Mouse (Mus musculus) left cerebral cortex, adult 8-10 months (tissue): ENCODE data around the gene Eef1akmt4. TPM values are rescaled to one million over a fixed set of nuclear protein-coding genes. Genes with fewer than 3 reads are reported as not detected.
"Not testable (repeated sequence)": the region's sequence is repeated elsewhere in the genome, so short reads cannot be mapped to it uniquely, and the experiment has no call there.

Experiments
- DNase-seq, 2 experiments: peaks; one replicate each; pipeline ENCODE4 v3.0.0; 2022; ENCODE audit warnings: low spot score in 2 of 2
- microRNA-seq, 2 experiments: library from miRNA; unstranded; fragments of <30 nt; microRNA quantifications; one replicate each; pipeline ENCODE4 v1.2.0; 2022
- total RNA-seq, 4 experiments: library from RNA; stranded (reverse); gene quantifications; 2 replicates each; pipeline ENCODE4 v1.2.4; 2022

The Eef1akmt4 gene
- total RNA-seq, 4 experiments from 2014 or later = 1.1 to 2.3 (median 1.7) TPM

DNA sequence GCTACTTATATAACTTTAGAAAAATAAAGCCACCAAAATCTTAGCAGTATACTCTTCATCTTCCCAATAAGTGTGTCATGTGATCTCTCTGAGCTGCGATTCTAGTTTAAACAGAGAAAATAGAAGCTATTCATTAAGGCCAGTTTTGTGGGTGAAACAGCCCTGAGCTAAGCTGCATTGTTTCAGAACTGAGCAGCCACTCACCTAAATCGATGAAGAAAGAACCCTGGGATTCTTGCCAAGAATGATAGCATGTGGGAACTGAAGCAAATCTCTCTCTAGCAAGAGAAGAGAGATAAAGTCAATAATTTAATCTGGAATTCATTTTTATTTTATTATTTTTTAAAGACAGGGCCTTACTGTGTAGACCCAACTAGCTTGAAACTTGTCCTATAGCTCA, 11.8 kb downstream of the Eef1akmt4 start:
- no peak for DNase-seq

DNA sequence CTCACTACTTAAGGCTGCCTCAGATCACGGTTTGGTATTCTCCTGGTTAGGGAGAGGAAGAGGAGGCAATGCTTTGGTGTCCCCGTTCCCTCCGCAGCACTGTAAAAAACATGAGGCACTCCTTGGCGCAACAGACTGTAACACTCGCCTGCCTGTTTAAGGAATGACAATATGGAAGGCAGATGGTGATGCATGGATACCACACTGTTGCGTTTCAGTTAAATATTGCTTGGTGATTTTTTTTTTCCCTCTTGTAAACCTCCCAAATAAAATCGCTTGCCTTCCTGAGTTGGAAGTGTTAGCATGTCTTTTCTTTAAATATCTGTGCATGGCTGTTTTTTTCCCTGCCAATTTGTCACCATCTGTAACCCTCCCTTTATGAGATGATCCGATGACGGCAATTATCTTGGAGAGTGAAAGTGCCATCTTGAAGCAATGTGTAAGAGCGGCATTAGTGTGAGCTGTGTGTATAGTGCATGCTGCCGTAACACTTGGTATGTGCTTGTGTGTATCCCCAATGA, 17.5 kb downstream of the Eef1akmt4 start:
- peak in 1 of 2 experiments; percentile 63 for DNase-seq

DNA sequence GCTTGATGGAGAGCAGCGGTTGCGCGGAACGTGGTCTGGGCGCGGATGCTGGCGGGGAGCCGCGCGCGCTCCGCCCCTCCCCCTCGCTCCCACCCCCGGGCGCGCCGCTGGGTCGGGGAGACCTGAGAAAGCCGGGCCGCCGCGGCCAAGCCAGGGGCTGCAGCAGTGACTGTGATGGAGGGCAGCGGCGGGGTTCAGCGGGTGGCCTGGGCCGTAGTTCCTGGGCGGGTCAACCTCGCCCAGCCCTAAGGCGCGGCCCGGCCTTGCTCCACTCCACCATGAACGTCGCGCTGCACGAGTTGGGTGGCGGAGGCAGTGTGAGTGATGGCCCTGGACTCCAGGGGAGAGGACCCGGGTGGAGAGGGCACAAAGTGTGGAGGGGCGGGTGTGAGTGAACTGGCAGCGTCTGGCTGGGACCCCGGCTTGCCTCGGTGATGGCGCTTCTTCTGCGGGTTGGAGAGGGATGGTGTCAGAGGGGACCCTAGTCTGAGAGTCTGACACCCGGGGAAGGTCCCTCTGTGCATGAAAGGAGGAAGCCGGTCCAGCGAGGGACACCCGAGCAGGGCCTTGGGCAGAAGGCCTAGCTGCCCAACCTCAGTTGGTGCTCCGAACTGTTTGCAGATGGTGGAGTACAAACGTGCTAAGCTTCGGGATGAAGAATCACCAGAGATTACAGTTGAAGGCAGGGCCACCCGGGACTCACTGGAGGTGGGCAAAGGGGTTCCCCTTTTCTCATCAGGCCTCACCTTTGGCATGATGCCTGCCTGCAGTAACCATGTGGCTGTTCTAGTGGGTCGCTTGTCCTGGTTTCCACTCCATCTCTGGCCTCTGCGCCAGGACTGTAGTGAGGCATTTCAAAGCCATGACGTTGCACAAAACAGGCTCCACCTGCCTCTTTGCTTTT, 18.6 kb downstream of the Eef1akmt4 start, which contains the start of gene Ece2:
Ece2 (plus strand) TSS at position 98 of the 904 bp plus-strand sequence.
- no peak for DNase-seq

DNA sequence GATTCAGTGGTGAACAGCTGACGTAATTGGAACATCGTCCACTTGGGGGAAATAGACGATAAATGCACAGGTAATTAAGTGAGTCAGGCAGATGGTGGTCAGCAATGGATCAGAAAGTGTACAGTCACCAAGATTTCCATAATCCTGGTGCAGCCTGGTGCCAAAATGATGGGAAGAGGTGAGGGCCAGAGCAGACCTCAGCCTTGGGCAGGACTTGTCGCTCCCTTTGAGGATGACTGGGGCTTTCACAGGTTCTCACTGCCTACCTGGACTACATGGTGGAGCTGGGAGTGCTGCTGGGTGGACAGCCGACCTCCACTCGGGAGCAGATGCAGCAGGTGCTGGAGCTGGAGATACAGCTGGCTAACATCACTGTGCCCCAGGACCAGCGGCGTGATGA, 26.0 kb downstream of the Eef1akmt4 start:
- DNase-seq = no peak

DNA sequence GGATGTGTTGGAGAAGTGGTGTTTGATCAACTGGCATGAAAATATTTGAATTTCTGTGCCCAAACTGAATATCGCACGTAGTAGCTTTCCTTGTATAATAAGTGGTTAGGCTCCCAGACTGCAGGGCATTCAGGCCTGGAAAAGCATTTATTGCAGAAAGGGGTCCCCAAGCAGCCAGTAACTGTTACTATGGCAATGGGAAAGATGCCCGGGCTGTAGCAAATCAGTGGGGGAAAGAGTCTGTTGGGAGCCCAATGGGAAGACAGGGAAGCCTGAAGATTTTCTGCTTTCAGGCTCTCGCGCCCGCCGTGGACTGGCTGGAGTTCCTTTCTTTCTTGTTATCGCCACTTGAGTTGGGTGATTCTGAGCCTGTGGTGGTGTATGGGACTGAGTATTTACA, 27.0 kb downstream of the Eef1akmt4 start:
- DNase-seq = no peak

DNA sequence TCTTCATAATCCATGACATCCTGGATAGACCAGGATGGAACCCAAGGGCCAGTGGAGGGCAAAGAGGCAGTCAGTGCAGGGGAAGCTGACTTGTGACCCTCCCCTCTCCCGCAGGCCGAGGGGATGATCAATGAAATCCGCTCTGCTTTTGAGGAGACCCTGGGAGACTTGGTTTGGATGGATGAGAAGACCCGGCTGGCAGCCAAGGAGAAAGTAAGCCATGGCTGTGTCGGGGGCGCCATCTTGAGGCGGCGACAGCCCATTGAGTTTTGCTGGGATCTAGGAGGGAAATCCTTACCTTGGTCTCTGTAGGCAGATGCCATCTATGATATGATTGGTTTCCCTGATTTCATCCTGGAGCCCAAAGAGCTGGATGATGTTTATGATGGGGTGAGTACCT, 30.8 kb downstream of the Eef1akmt4 start:
- DNase-seq = peak; percentile 46 to 74

DNA sequence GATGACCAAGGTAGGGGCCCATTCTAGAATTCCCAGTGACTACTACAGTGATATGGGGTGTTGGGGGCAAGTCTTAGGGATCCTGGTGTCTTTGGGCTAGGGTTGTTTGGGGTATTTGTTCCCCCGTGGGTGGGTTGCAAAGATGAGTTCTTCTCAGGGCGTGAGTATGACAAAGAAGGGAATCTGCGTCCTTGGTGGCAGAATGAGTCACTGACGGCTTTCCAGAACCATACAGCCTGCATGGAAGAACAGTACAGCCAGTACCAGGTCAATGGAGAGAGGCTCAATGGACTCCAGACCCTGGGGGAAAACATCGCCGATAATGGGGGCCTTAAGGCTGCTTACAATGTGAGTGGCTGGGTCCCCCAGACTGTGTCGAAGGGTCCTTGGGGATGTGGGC, 32.5 kb downstream of the Eef1akmt4 start:
- no peak for DNase-seq

DNA sequence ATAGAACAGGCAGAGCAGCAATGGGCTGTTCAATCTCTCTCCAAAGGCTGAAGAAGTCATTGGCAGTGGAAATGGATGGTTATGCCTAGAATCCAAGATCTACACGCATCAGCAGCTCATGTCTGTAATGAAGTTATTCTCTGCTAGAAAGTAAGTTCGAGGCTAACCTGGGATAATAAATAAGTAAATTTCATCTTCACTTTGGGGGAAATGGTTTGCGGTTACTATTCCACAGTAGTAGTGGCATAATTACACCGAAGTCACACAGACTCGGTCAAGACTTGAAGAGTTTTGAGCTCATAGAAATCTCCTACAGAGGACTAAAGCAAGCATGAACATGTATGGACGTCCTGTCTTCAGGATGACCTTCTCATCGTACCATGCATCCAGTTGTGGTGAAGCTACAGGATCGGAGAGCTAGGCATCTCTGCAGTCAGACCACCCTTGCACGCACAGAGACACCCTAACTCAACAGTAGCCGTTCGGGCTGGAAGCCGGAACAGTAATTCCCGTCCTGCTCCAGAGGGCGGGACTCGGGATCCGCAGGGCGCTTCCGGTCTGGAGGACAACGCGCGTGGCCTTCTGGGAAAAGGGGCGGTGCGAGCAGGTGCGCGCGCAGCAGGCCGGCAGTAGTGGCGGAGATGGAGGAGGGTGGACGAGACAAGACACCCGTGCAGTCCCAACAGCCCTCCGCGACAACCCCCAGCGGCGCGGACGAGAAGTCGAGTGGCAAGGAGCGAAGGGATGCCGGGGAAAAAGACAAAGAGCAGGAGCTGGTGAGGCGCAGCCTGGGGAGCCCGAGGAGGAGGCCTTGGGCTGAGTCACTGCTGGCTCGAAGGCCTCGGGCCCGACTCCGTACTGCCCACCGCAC, 39.9 kb downstream of the Eef1akmt4 start, which contains the start of gene Psmd2:
Psmd2 (plus strand) TSS at position 577 of the 871 bp plus-strand sequence.
- peak; percentile 91 to 96 for DNase-seq

DNA sequence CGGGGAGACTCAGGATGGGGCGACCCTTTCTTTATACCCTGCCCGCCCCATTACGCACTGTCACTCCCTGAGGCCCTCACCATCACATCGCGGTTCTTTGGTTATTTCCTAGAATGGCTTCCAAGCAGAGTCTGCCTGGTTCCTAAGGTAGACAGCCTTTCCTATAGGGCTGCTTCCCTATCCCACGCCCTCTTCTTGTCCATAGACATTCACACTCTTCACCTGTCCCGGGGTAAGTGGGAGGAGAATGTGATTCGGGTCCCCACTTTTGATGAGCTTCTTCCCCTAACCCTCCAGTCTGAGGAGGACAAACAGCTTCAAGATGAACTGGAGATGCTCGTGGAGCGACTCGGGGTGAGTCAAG, 40.5 kb downstream of the Eef1akmt4 start:
- DNase-seq = no peak

DNA sequence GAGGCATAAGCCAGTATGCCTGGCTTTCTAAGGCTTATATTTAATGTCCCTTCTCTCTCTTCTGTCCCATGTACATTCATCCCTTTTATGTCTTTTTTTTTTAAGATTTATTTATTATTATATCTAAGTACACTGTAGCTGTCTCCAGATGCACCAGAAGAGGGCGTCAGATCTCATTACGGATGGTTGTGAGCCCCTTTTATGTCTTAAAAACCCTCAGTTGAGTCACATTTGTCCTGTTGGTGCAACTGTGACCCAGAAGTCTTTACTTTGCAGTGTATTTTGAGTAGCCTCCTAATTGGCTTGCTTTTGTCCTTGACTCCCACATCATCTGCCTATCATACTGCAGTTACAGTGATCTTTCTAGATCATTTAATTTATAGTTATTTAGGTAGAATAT, 41.9 kb downstream of the Eef1akmt4 start:
- DNase-seq = no peak

DNA sequence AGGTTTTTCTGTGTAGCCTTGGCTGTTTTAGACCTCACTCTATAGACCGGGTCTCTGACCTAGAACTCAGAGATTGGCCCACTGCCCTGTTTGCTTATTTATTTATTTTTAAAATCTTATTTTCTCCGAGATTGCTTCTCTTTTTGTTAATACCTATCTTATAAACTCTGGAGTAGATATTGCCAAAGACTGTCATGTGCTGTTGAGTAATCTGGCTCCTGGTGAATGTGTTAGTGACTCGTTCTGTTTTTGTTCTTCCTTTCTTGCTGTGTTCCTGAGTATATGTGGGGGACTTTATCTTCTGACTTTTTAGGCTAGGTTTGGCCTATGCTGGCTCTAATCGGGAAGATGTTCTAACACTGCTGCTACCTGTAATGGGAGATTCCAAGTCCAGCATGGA, 46.3 kb downstream of the Eef1akmt4 start:
- DNase-seq = no peak

DNA sequence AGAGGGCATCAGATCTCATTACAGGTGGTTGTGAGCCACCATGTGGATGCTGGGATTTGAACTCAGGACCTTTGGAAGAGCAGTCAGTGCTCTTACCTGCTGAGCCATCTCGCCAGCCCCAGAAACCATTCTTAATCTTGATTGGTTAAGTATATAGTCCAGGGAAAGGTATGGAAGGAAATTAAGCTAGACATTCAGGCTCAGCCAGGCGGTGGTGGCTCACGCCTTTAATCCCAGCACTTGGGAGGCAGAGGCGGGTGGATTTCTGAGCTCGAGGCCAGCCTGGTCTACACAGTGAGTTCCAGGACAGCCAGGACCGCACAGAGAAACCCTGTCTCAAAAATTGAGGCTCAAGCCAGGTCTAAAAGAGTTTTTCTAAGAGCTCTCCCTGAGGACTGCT, 56.6 kb downstream of the Eef1akmt4 start, which contains the start of gene Eif4g1:
Eif4g1 (plus strand) TSS at position 301 of the 400 bp plus-strand sequence.
- DNase-seq = not testable (repeated sequence)

Small RNAs within 50 kb of the gene (microRNA-seq; reads per million reads assigned to microRNA genes)
- gene Mir1224 = 438 to 446 reads per million in 2 experiments

Other genes starting within 250 kb of the Eef1akmt4 start
- gene Abcc5, start 185.2 kb upstream of the Eef1akmt4 start, total RNA-seq = 100 to 1,000 TPM; 189 to 219 (median 203) TPM
- 10 to 100 TPM; 57.3 to 62.6 (median 59.3) TPM for gene Eif2b5, start 112.8 kb upstream of the Eef1akmt4 start, total RNA-seq
- 10 to 100 TPM; 50.6 to 55.9 (median 54.9) TPM for gene Dvl3, start 94.6 kb upstream of the Eef1akmt4 start, total RNA-seq
- gene Ap2m1, start 76.1 kb upstream of the Eef1akmt4 start, total RNA-seq = 100 to 1,000 TPM; 794 to 854 (median 817) TPM
- gene Abcf3, start 63.0 kb upstream of the Eef1akmt4 start, total RNA-seq = 100 to 1,000 TPM; 102 to 130 (median 119) TPM
- 10 to 100 TPM; 51.3 to 65.5 (median 57.9) TPM for gene Vwa5b2, start 22.1 kb upstream of the Eef1akmt4 start, total RNA-seq
- gene Gm49333, start within 50 bp of the Eef1akmt4 start, total RNA-seq = under 1 TPM in 2 of 4 experiments, not detected in 2; 0.42 to 0.73 TPM
- 10 to 100 TPM in 3 of 4 experiments, 1 to 10 TPM in 1; 8.1 to 15.5 (median 12.3) TPM for gene Alg3, start 142 bp downstream of the Eef1akmt4 start, total RNA-seq
- 100 to 1,000 TPM; 145 to 169 (median 150) TPM for gene Camk2n2, start 9.7 kb downstream of the Eef1akmt4 start, total RNA-seq
- gene Ece2, start 18.2 kb downstream of the Eef1akmt4 start, total RNA-seq = 10 to 100 TPM; 28.2 to 33.5 (median 30.5) TPM
- 100 to 1,000 TPM; 222 to 245 (median 230) TPM for gene Psmd2, start 40.1 kb downstream of the Eef1akmt4 start, total RNA-seq
- gene Eif4g1, start 56.7 kb downstream of the Eef1akmt4 start, total RNA-seq = 100 to 1,000 TPM; 253 to 267 (median 263) TPM
- 100 to 1,000 TPM; 271 to 291 (median 283) TPM for gene Fam131a, start 81.6 kb downstream of the Eef1akmt4 start, total RNA-seq
- 10 to 100 TPM; 19.6 to 26.6 (median 21.2) TPM for gene Polr2h, start 106.1 kb downstream of the Eef1akmt4 start, total RNA-seq
- 10 to 100 TPM; 63.2 to 75.5 (median 71.9) TPM for gene Clcn2, start 106.2 kb downstream of the Eef1akmt4 start, total RNA-seq
- 10 to 100 TPM; 26.7 to 42.0 (median 32.0) TPM for gene Chrd, start 121.5 kb downstream of the Eef1akmt4 start, total RNA-seq
- 1 to 10 TPM; 5.2 to 7.2 (median 5.8) TPM for gene Thpo, start 122.9 kb downstream of the Eef1akmt4 start, total RNA-seq